Mouse (Mus musculus) ovary, postnatal 36 days (tissue): ENCODE measurements around the gene Ahcyl1.
"Not testable (repeated sequence)": the region's sequence is repeated elsewhere in the genome, so short reads cannot be mapped to it uniquely, and the experiment has no call there.

Source experiments
- DNase-seq: peaks from one replicate; pipeline ENCODE4 v3.0.0; 2022; ENCODE audit warnings: low spot score, mixed read lengths

Ahcyl1 gene

GRCm38 (mm10) chr3:107655491-107655890, 40.9 kb downstream of the Ahcyl1 start:
- DNase-seq: no peak

GRCm38 (mm10) chr3:107654861-107655260, 41.5 kb downstream of the Ahcyl1 start:
- no peak for DNase-seq

- no peak for DNase-seq
Observed at GRCm38 (mm10) chr3:107652968-107653367, 43.4 kb downstream of the Ahcyl1 start.

- not testable (repeated sequence) for DNase-seq
Observed at GRCm38 (mm10) chr3:107650276-107650675, 46.1 kb downstream of the Ahcyl1 start.

GRCm38 (mm10) chr3:107646947-107647346, 49.4 kb downstream of the Ahcyl1 start:
- DNase-seq: no peak

GRCm38 (mm10) chr3:107637606-107638172, 58.7 kb downstream of the Ahcyl1 start:
- no peak for DNase-seq

- no peak for DNase-seq
Observed at GRCm38 (mm10) chr3:107636236-107636635, 60.1 kb downstream of the Ahcyl1 start.

GRCm38 (mm10) chr3:107635836-107636235, 60.5 kb downstream of the Ahcyl1 start:
- no peak for DNase-seq

- DNase-seq: no peak
Observed at GRCm38 (mm10) chr3:107633906-107634305, 62.5 kb downstream of the Ahcyl1 start.

- DNase-seq: no peak
Observed at GRCm38 (mm10) chr3:107632786-107633185, 63.6 kb downstream of the Ahcyl1 start.

- DNase-seq: peak; percentile 88
Observed at GRCm38 (mm10) chr3:107631523-107631958, 64.8 kb downstream of the Ahcyl1 start, which contains the start of gene Strip1. Strip1 (minus strand) TSS chr3:107631694.

- DNase-seq: no peak
Observed at GRCm38 (mm10) chr3:107630682-107631522, 65.5 kb downstream of the Ahcyl1 start, which contains the start of gene Gm10961. Gm10961 (plus strand) TSS chr3:107631322.

GRCm38 (mm10) chr3:107629411-107629810, 66.9 kb downstream of the Ahcyl1 start:
- DNase-seq: no peak

- no peak for DNase-seq
Observed at GRCm38 (mm10) chr3:107628551-107628950, 67.8 kb downstream of the Ahcyl1 start.

GRCm38 (mm10) chr3:107627641-107628040, 68.7 kb downstream of the Ahcyl1 start:
- no peak for DNase-seq

- DNase-seq: no peak
Observed at GRCm38 (mm10) chr3:107626751-107627150, 69.6 kb downstream of the Ahcyl1 start.

GRCm38 (mm10) chr3:107625536-107625935, 70.8 kb downstream of the Ahcyl1 start:
- no peak for DNase-seq

- no peak for DNase-seq
Observed at GRCm38 (mm10) chr3:107624424-107624823, 71.9 kb downstream of the Ahcyl1 start.

GRCm38 (mm10) chr3:107622537-107622936, 73.8 kb downstream of the Ahcyl1 start:
- DNase-seq: no peak

- no peak for DNase-seq
Observed at GRCm38 (mm10) chr3:107621286-107622075, 74.9 kb downstream of the Ahcyl1 start.

- DNase-seq: no peak
Observed at GRCm38 (mm10) chr3:107619911-107620310, 76.4 kb downstream of the Ahcyl1 start.

- DNase-seq: no peak
Observed at GRCm38 (mm10) chr3:107617800-107618199, 78.6 kb downstream of the Ahcyl1 start.
